Mouse (Mus musculus): Measurements from ENCODE around the gene Tbx19. TPM values are rescaled to one million over a fixed set of nuclear protein-coding genes. Genes with fewer than 3 reads are reported as not detected.

Tbx19 gene
- polyA plus RNA-seq, 1 experiment, result not detected

GRCm38 (mm10) chr1:165169462-165169861 is 8.9 kb upstream of the Tbx19 start:
- 82% methylated on average over 3 of the region's 3 CpGs for WGBS
- Histone ChIP-seq H3K27ac (ENCODE audit: insufficient read depth, low read depth, low read length) (no peak overlapping the region), H3K27me3 (replicated peaks; ENCODE audit: control insufficient read depth, insufficient read depth, low read length) (no peaks in the 10 kb centered on the region; the same call in 1 of the 2 replicates), H3K36me3 (ENCODE audit: control insufficient read depth, insufficient read depth, low read length) (no peaks in the 10 kb centered on the region), H3K4me3 (ENCODE audit: insufficient read depth, low read depth, low read length) (no peak overlapping the region), H3K4me1 (ENCODE audit: control insufficient read depth, insufficient read depth, low read length) (no peaks in the 10 kb centered on the region)
- DNase-seq, result no peak
- TF ChIP-seq CTCF (conservative IDR thresholded peaks at IDR 0.05; ENCODE audit: insufficient read depth, insufficient read length, low read depth, low read length), result no peak

GRCm38 (mm10) chr1:165164920-165165319 is 4.3 kb upstream of the Tbx19 start:
- no peak for TF ChIP-seq CTCF (conservative IDR thresholded peaks at IDR 0.05; ENCODE audit: insufficient read depth, insufficient read length, low read depth, low read length)
- no peak for TF ChIP-seq POLR2A (IDR thresholded peaks at IDR 0.05; ENCODE audit: low read depth, low read length)
- no peak overlapping the region for H3K27ac ChIP-seq (ENCODE audit: insufficient read depth, low read depth, low read length)
- H3K4me3 ChIP-seq (ENCODE audit: insufficient read depth, low read depth, low read length), result no peak overlapping the region
- no peaks in the 10 kb centered on the region for H3K4me1 ChIP-seq (ENCODE audit: control insufficient read depth, insufficient read depth, low read length)
- no peak for DNase-seq
- WGBS, result 55% methylated on average over 6 of the region's 6 CpGs
- H3K27me3 ChIP-seq (replicated peaks; ENCODE audit: control insufficient read depth, insufficient read depth, low read length), result no peaks in the 10 kb centered on the region
- no peaks in the 10 kb centered on the region for H3K36me3 ChIP-seq (ENCODE audit: control insufficient read depth, insufficient read depth, low read length)

GRCm38 (mm10) chr1:165158841-165159240 is 1.7 kb downstream of the Tbx19 start:
- H3K4me3 ChIP-seq (ENCODE audit: insufficient read depth, low read depth, low read length), result no peak overlapping the region
- H3K36me3 ChIP-seq (ENCODE audit: control insufficient read depth, insufficient read depth, low read length), result no peaks in the 10 kb centered on the region
- H3K4me1 ChIP-seq (ENCODE audit: control insufficient read depth, insufficient read depth, low read length), result no peaks in the 10 kb centered on the region
- WGBS, result 71% methylated on average over 10 of the region's 10 CpGs
- H3K27ac ChIP-seq (ENCODE audit: insufficient read depth, low read depth, low read length), result no peak overlapping the region
- no peak for TF ChIP-seq CTCF (conservative IDR thresholded peaks at IDR 0.05; ENCODE audit: insufficient read depth, insufficient read length, low read depth, low read length)
- no peak for TF ChIP-seq POLR2A (IDR thresholded peaks at IDR 0.05; ENCODE audit: low read depth, low read length)
- no peak for DNase-seq
- H3K27me3 ChIP-seq (replicated peaks; ENCODE audit: control insufficient read depth, insufficient read depth, low read length), result no peaks in the 10 kb centered on the region

- Histone ChIP-seq H3K4me1 (ENCODE audit: control insufficient read depth, insufficient read depth, low read length) (no peaks in the 10 kb centered on the region), H3K27ac (ENCODE audit: insufficient read depth, low read depth, low read length) (no peak overlapping the region), H3K36me3 (ENCODE audit: control insufficient read depth, insufficient read depth, low read length) (no peaks in the 10 kb centered on the region), H3K27me3 (replicated peaks; ENCODE audit: control insufficient read depth, insufficient read depth, low read length) (no peaks in the 10 kb centered on the region), H3K4me3 (ENCODE audit: insufficient read depth, low read depth, low read length) (no peak overlapping the region)
- TF ChIP-seq POLR2A (IDR thresholded peaks at IDR 0.05; ENCODE audit: low read depth, low read length) (no peak), CTCF (conservative IDR thresholded peaks at IDR 0.05; ENCODE audit: insufficient read depth, insufficient read length, low read depth, low read length) (no peak)
- WGBS, result 62% methylated on average over 4 of the region's 4 CpGs
- no peak for DNase-seq
These were observed 6.4 kb downstream of the Tbx19 start for GRCm38 (mm10) chr1:165154162-165154561.

- no peak for DNase-seq
- TF ChIP-seq CTCF (conservative IDR thresholded peaks at IDR 0.05; ENCODE audit: insufficient read depth, insufficient read length, low read depth, low read length), result no peak
- TF ChIP-seq POLR2A (IDR thresholded peaks at IDR 0.05; ENCODE audit: low read depth, low read length), result no peak
- Histone ChIP-seq H3K27me3 (replicated peaks; ENCODE audit: control insufficient read depth, insufficient read depth, low read length) (no peaks in the 10 kb centered on the region), H3K4me1 (ENCODE audit: control insufficient read depth, insufficient read depth, low read length) (no peaks in the 10 kb centered on the region), H3K36me3 (ENCODE audit: control insufficient read depth, insufficient read depth, low read length) (no peaks in the 10 kb centered on the region), H3K27ac (ENCODE audit: insufficient read depth, low read depth, low read length) (no peak overlapping the region), H3K4me3 (ENCODE audit: insufficient read depth, low read depth, low read length) (no peak overlapping the region)
- WGBS, result 49% methylated on average over 8 of the region's 8 CpGs
These were observed 9.4 kb downstream of the Tbx19 start for GRCm38 (mm10) chr1:165151216-165151615.

- no peaks in the 10 kb centered on the region for H3K4me1 ChIP-seq (ENCODE audit: control insufficient read depth, insufficient read depth, low read length)
- TF ChIP-seq CTCF (conservative IDR thresholded peaks at IDR 0.05; ENCODE audit: insufficient read depth, insufficient read length, low read depth, low read length), result no peak
- TF ChIP-seq POLR2A (IDR thresholded peaks at IDR 0.05; ENCODE audit: low read depth, low read length), result no peak
- H3K27ac ChIP-seq (ENCODE audit: insufficient read depth, low read depth, low read length), result no peak overlapping the region
- WGBS, result 62% methylated on average over 12 of the region's 12 CpGs
- no peaks in the 10 kb centered on the region for H3K27me3 ChIP-seq (replicated peaks; ENCODE audit: control insufficient read depth, insufficient read depth, low read length)
- DNase-seq, result no peak
- H3K36me3 ChIP-seq (ENCODE audit: control insufficient read depth, insufficient read depth, low read length), result no peaks in the 10 kb centered on the region
- H3K4me3 ChIP-seq (ENCODE audit: insufficient read depth, low read depth, low read length), result no peak overlapping the region
These were observed 18.1 kb downstream of the Tbx19 start for GRCm38 (mm10) chr1:165142343-165142916.

GRCm38 (mm10) chr1:165140227-165140626 is 20.3 kb downstream of the Tbx19 start:
- H3K27ac ChIP-seq (ENCODE audit: insufficient read depth, low read depth, low read length), result no peak overlapping the region
- whole genome bisulfite sequencing, result 69% methylated on average over 3 of the region's 3 CpGs
- no peak overlapping the region for H3K4me3 ChIP-seq (ENCODE audit: insufficient read depth, low read depth, low read length)
- no peak for DNase-seq
- H3K27me3 ChIP-seq (replicated peaks; ENCODE audit: control insufficient read depth, insufficient read depth, low read length), result no peaks in the 10 kb centered on the region
- no peaks in the 10 kb centered on the region for H3K36me3 ChIP-seq (ENCODE audit: control insufficient read depth, insufficient read depth, low read length)
- TF ChIP-seq POLR2A (IDR thresholded peaks at IDR 0.05; ENCODE audit: low read depth, low read length), result no peak
- TF ChIP-seq CTCF (conservative IDR thresholded peaks at IDR 0.05; ENCODE audit: insufficient read depth, insufficient read length, low read depth, low read length), result no peak
- H3K4me1 ChIP-seq (ENCODE audit: control insufficient read depth, insufficient read depth, low read length), result no peaks in the 10 kb centered on the region

Data from kidney, adult 2 months (tissue).